Mouse (Mus musculus) left cerebral cortex, postnatal 10 days (tissue): ENCODE data around the gene Scgb3a1. TPM values are rescaled to one million over a fixed set of nuclear protein-coding genes. Genes with fewer than 3 reads are reported as not detected.
A peak's percentile ranks its signal among the peaks of the same experiment; 100 is the strongest.

Experiments
- DNase-seq, 2 experiments: peaks; one replicate each; pipeline ENCODE4 v3.0.0; 2021 to 2022; ENCODE audit warnings: low spot score in 2 of 2, mixed read lengths in 1 of 2; ENCODE audit errors: extremely low spot score in 1 of 2
- intact Hi-C: fragments of 180-260 bp; cut with DNase I; formaldehyde crosslinking; loops from one replicate; pipeline ENCODE4 v1.15.1; 2025
- total RNA-seq, 2 experiments: library from RNA; stranded (reverse); gene quantifications; 2 replicates each; pipeline ENCODE4 v1.2.3; 2021

Scgb3a1 gene
- total RNA-seq, 2 experiments from 2014 or later, result not detected

DNA sequence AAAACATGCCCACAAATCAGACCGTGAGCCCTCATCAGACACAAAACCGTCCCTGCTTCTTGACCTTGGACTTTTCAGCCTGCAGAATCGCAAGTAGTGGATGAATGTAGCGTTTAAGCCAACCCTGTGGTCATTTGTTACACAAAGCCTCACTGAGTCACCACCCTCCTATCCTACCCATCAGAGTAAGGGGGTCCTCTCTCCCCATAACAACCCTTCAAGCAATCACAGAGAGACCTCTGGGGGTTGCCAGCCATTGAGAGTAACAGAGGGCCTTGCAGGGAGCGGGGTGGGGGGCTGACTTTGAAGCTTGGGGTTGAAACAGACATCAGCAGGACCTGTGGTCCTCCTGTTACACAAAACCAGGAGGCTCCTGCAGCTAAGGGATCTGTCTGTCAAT lies 8.8 kb upstream of the Scgb3a1 start:
- intact Hi-C loops, result loop anchor here (10.0 kb wide), 1 partner anchor 300 kb away; no protein-coding TSS in a partner anchor
- DNase-seq, result no peak

DNA sequence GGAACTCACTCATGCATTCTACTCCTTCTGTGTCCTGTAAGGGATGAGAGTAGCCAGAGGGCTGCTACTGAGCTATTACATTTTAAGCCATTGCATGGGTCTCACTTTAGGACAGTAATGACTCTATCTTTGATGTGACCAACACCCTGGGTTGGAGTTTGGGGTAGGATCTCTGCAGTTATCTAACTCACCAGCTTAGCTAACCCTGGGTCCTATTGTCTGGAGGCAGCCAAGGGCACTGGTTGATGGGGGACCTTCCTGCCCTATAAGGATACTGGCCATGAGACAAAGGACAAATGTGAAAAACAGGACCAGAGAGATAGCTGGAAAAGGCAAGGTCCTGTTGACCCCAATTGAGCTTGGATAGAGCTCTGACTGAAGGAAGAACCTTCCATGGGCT lies 7.9 kb upstream of the Scgb3a1 start:
- intact Hi-C loops, result loop anchor here (10.0 kb wide), 1 partner anchor 299 kb away; no protein-coding TSS in a partner anchor
- DNase-seq, result no peak

DNA sequence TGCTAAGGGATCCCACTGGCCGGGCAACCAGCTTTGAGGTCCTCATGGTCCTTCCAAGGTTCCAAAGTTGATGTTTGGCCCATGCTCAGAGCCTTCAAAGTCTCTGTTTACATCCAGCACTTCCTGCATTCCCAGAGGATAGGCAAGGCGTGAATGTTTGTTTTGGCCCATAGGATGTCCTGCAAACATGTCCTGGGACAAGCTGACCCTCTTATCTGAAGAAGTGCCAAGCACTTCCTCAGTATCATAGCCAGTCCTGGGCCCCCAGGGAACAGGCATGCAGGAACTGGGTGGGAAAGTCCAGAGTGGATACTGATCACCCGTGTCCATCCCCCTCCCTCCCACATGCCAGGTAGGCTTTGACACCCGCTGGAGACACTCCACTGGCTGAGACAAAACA lies 5.3 kb upstream of the Scgb3a1 start:
- intact Hi-C loops, result loop anchor here (10.0 kb wide), 1 partner anchor 297 kb away; no protein-coding TSS in a partner anchor
- DNase-seq, result peak in 1 of 2 experiments; percentile 72

DNA sequence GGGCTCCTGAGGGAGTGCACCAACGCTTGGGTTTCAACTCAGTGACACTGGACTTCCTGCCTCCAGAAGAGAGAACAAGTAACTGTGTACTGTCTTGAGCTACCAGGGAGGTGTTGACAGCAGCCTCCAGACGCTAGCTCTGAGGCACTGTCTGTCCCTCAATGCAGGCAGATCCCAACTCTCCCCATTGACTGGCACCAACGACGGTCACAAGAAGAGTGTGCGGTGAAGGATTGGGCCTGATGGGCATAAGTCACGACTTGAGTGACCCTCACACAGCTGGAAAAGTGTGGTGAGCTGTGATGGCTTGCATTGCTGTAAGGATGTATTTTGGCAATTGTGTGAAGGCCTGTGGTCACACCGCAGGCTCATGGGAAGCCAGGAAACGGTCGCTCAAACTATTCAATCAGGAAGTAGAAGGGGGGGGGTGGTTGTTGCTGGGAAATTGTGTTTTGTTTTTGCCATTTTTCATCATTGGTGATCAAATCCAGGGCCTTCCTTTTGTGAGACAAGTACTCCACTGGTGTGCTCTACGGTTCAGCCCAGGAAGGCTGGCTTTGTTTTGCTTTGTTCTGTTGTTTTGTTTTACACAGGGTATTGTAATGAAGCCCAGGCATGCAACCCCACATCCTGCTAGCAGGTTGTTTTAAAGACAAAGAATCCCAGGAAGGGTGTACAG lies 4.5 kb upstream of the Scgb3a1 start:
- intact Hi-C loops, result loop anchor here (10.0 kb wide), 1 partner anchor 296 kb away; no protein-coding TSS in a partner anchor
- no peak for DNase-seq

DNA sequence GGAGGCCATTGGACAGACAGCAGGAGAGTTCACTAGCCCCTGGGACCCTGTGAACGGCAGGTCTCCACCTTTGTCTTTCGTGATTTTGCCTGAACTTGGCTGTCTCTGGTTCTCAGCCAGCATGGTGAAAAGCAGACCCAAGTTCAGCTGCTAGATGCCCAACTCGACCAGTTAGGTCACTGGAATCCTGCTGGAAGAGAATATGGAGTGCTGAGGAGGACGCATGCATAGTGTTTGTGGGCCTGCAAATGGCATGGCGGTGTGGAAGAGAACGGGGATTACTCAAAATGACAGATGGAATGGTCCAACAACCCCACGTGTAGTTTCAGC lies 4.0 kb upstream of the Scgb3a1 start:
- intact Hi-C loops, result loop anchor here (10.0 kb wide), 1 partner anchor 295 kb away; no protein-coding TSS in a partner anchor
- DNase-seq, result no peak

DNA sequence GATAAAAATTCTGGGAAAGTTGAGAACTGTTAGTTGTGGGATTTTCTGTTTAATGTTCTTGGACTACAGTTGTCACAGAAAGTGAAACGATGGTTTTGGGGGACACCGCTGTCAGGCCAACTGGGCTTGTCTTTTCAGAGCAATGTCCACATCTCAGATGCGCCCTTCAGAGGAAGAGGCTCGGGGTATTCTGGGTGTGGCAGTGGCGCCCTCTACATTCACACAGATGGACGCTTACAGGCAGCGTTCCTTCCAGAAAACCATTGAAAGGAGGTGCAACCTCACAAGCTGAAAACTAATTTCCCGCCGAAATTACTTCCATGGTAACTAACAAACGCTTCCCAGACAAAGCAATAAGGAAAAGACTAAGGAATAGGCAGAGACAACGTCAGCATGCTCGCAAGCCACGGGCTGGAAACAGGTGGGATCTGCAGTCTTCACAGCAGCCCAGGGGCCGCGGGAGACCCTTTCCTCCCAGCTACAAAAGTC lies 1.1 kb upstream of the Scgb3a1 start:
- DNase-seq, result no peak
- intact Hi-C loops, result no loop called here

DNA sequence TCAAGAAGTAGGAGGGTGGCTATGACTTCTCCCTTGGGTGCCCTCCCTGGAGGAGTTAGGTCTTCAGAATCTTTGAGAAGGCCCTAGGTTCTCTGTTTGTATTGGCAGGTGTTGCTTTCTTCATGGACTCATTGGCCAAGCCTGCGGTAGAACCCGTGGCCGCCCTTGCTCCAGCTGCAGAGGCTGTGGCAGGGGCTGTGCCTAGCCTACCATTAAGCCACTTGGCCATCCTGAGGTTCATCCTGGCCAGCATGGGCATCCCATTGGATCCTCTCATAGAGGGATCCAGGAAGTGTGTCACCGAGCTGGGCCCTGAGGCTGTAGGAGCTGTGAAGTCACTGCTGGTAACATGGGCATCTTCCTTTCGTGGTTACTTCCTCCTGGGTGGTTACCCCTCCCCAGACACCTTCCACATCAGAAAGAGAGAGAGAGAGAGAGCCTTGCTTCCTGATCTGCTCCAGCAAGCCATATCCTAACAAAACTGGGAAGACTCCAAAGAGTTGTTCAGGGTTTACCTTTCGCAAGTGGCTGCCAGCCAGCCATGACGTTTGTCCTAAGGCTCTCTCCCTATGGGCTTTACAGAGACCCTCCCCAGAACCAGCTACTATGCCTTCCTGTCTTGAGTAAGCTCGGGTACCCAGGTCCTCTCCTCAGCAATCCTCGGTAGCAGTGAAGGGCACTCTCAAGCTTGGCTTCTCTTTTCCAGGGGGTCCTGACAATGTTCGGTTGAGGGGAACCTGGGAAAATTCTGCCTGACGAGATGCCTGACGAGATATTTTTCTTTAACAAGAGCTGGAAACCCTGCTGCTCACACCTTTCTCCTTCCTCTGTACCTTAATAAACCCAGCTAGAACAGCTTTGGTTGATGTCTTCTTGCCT lies 1.1 kb downstream of the Scgb3a1 start:
- intact Hi-C loops, result no loop called here
- no peak for DNase-seq

DNA sequence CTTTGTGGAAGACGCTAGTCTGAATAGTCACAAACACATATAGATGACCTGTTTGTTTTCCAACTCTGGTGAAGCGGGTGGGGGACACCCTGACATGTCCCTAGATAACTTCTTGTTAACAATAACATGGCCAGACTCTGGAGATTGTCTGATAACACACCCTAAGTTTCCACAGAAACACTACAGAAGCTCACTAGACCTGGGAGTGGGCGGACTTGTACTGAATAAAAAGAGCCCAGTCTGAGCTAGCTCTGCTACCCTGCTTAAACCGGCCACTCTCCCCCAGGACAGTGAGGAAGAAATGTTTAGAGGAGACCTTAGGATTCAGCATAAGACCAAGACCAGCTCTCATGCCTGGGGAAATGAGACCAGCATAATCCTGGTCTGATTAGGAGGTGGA lies 2.1 kb downstream of the Scgb3a1 start:
- DNase-seq, result no peak
- intact Hi-C loops, result no loop called here

DNA sequence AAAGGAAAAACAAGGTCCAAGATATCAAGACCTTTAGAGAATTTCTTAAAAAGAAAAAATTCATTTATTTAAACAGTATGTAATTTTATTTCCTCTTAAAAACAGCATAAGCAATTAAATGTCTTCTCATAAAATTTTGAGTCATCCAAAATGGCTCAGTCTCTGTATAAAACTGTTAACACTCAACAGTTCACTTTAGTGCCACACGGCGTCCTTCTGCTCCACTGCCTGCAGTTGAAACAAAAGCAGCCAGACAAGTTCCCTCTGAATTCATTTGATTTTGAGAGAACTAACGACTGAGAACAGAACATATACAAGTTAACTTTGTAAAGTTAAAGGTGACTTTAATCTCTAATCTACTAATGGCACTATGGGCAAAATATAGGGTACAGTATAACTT lies 10.0 kb downstream of the Scgb3a1 start:
- intact Hi-C loops, result no loop called here
- DNase-seq, result no peak

DNA sequence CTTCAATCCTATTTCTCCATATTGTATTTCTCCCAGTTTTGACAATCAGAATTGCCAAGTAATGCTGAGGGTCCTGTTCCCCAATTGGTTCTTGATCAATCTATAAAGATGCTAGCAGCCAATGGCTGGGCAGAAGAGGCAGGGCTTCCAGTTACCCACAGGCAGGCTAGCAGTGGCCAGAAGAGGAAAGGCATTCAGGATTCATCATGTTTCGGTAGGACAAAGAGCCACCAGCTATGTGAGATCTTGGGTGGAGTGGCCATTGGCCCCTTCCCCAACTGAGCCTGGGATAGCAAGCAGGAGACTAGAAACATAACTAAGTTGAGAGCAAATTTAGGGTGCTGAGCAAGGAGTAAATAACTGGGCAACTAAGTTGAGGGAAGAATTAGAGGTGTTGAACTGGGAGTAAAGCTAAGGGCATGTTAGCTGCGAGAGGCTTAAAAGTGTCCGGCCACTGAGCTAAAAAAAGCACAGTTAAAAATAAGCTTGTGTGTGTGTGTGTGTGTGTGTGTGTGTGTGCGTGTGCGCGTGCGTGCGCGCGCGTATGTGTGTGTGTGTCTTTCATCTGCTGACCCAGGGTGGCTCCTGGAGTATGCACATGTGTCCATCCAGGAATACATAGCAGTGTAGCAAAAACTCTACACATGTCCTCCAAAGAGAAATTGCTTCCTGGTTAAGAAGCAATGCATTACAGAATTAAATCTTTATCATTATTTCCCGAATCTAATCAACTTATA lies 21.0 kb downstream of the Scgb3a1 start:
- no peak for DNase-seq
- intact Hi-C loops, result no loop called here

DNA sequence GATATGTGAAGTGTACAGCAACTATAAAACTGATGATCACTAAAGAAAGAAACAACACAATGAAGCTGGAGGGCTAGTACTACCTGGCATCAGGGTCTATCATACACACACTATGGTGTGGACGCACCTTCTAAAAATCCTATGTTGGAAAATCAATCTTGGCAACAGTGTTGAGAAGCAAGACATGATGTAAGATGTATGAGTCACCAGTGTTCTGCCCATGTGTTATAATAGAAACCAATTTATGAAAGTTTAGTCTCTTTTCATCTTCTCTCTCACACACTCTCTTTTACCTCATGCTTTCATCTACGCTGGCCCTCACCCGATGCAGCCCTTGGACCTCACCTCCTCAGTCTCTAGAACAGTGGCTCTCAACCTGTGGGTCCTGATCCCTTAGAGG lies 31.6 kb downstream of the Scgb3a1 start:
- DNase-seq, result no peak
- intact Hi-C loops, result no loop called here

DNA sequence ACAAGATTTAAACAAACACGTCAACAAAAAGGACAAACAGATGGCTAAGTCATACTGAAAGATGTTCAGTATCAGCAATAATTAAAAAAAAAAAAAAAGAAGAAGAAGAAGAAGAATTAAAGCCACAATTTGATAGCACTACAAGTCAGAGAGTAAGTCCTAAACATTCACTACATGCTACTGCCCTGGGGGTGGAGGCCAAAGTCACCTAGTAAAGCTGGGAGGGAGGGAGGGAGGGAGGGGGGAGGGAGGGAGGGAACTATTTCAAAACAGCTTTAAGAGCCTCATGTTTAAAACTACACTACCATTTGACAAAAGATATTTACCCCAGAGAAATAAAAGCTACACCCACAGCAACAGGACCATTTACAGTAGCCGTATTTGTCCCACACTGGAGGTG lies 32.3 kb downstream of the Scgb3a1 start:
- DNase-seq, result no peak
- intact Hi-C loops, result no loop called here

DNA sequence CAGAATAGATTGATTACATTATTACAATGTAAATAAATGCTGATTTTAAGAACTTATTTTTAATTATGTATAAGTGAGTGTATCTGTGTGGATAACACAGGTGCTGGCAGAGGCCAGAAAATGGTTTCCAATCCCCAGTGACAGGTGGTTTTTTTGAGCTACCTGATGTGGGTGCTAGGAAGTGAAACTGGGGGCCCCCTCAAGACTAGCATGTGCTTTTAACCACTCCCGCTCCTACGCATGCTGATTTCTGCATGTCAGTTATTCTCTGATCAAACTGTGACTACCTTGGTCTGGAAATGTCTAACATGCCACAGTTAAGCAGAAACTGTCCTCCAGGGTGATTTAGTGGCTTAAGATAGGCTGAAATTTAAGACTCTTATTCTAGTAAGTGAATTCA lies 33.1 kb downstream of the Scgb3a1 start:
- intact Hi-C loops, result no loop called here

DNA sequence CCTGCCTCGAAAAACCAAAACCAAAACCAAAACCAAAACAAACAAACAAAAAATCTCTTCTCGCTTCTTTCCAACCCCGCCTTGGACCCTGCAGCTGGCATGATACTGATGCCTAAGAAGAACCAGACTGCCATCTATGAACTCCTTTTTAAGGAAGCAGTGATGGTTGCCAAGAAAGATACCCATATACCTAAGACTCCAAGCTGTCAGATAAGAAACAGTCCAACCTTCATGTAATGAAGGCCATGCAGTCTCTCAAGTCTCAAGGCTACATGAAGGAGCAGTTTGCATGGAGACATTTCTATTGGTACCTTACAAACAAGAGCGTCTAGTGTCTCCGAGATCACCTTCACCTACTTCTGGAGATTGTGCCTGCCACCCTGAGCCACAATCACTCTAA lies 34.4 kb downstream of the Scgb3a1 start:
- intact Hi-C loops, result no loop called here
- DNase-seq, result no peak

More for the DNA sequence above, 33.1 kb downstream of the Scgb3a1 start:
- no peak for DNase-seq

DNA sequence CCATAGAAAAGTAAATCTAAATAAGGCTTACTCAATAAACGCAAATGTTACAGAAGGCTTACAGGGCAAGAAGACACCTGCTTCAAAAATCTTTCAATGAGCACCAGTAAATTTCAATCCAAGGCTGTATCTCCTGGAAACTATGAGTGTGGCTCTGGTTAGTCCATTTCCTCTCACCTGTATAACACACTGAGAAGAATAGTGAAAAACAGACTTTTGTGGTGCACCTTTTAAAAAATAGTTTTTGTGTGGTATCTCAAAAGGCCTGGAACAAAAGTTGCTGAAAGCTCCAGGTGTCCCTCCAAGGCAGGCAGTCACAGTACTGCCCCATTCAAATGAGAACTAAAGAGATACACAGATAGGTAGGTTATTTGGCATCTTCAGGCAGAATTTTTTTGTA lies 35.7 kb downstream of the Scgb3a1 start:
- intact Hi-C loops, result no loop called here

DNA sequence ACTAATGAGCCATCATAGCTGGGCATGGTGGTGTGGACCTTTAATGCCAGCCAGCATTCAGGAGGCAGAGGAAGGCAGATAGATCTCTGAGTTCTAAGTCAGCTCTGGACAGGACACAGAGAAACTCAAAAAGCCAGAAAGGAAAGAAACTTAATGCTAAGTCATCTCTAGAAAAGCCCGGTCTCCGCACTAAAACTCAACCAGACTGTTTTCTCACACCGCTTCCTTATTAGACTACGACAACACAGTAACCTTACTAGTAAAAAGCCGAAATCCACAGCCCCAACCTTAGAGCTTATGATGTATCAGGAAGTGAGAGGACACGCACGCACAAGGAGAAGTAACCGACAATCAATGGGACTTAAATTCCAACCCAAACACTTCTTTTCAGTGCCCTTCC lies 38.6 kb downstream of the Scgb3a1 start:
- intact Hi-C loops, result no loop called here
- DNase-seq, result no peak

More for the DNA sequence above, 35.7 kb downstream of the Scgb3a1 start:
- no peak for DNase-seq

DNA sequence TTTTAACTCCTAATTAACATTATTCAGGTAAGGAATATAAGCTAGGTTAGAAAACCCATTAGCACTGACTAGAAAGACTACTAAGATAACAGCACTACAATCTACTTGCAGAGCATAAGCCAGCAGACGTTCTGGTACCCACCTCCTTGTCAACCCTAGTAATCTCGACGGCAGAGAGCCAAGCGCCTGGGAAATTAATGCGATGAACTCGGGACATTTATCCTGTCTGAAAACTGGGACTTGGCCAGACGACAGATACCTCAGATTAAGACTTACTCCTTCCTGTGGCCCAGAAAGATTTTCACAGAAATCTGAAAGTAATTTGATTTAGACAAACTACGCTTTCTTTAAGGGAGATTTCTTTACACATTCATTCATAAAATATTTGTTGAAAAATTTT lies 41.4 kb downstream of the Scgb3a1 start:
- DNase-seq, result no peak
- intact Hi-C loops, result no loop called here

DNA sequence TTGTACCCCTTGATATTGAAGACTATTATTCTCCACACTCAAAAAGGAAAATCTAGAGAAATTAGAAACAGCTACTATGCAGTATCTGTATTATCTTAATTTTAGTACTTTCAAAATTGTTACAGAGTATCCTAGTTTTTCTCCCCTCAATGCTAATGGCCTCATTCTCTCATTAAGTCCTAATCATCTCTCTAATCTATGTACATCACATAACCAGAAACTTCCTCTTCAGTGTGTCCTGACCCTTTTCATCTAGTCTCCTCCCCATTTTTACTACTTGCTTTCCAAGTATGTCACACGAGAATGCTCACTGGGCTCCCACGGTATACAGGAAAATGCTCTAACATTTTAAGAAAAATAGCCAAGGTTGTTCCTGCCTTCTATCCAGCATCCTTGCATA lies 44.4 kb downstream of the Scgb3a1 start:
- no peak for DNase-seq
- intact Hi-C loops, result no loop called here

DNA sequence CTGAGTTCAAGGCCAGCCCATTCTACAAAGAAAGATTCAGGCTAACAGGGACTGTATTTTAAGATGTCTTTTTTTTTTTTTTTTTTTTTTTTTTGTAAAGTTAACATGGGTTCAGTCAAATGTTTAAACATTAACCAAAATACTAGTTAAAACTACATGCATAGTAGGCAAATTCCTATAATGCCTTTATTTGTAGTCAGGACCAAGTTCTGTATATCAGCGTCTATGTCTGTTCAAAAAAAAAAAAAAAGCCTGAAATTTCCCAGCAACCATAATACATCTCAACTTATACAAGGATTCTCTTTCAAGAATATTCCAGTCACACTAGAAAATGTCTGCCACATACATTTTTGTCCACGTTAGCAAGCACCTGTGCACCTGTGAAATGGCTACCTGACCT lies 47.3 kb downstream of the Scgb3a1 start:
- no peak for DNase-seq
- intact Hi-C loops, result loop anchor here (5.0 kb wide), 1 partner anchor 137 kb away; the partner anchor contains the start of gene Mapk9
